Mouse (Mus musculus) G1E (cell line): ENCODE measurements around the gene Fbxo33. TPM values are rescaled to one million over a fixed set of nuclear protein-coding genes. Genes with fewer than 3 reads are reported as not detected.

Experiments
- ATAC-seq: 2 replicates; pipeline ENCODE4 v1.8.0; 2016; ENCODE audit warnings: mild to moderate bottlenecking; ENCODE audit not compliant: insufficient number of reproducible peaks, poor library complexity, low FRiP score, severe bottlenecking; ENCODE audit errors: extremely low read depth
- DNase-seq: peaks from one replicate; pipeline ENCODE4 v3.0.0; 2012; ENCODE audit warnings: low spot score
- H3K27me3 ChIP-seq: 2 replicates; pipeline ENCODE4 v1.6.1; 2012; ENCODE audit warnings: mild to moderate bottlenecking, low read length, inconsistent platforms; ENCODE audit not compliant: insufficient read depth
- H3K36me3 ChIP-seq: replicated peaks from 2 replicates; pipeline ENCODE3; 2012; ENCODE audit warnings: mild to moderate bottlenecking, inconsistent platforms
- H3K4me1 ChIP-seq: 2 replicates; pipeline ENCODE4 v1.6.1; 2012; ENCODE audit warnings: low read depth, low read length, inconsistent platforms, mixed read lengths; ENCODE audit not compliant: insufficient read depth
- H3K4me3 ChIP-seq: 2 replicates; pipeline ENCODE4 v1.5.1; 2012; ENCODE audit warnings: low read depth, mild to moderate bottlenecking, inconsistent platforms, low read length, moderate library complexity, mixed read lengths
- H3K9me3 ChIP-seq: replicated peaks from 2 replicates; pipeline ENCODE4 v1.6.1; 2012; ENCODE audit warnings: inconsistent platforms
- CTCF ChIP-seq: IDR thresholded peaks from 2 replicates; pipeline ENCODE4 v1.5.1; 2012; ENCODE audit warnings: low read depth, low read length, inconsistent platforms, mixed read lengths
- GATA1 ChIP-seq: IDR thresholded peaks from 2 replicates; pipeline ENCODE4 v1.6.1; 2012; ENCODE audit warnings: borderline replicate concordance, low read length, inconsistent platforms, mixed read lengths
- GATA2 ChIP-seq: IDR thresholded peaks from 2 replicates; pipeline ENCODE4 v1.6.1; 2012; ENCODE audit warnings: low read depth, low read length, inconsistent platforms, borderline replicate concordance
- POLR2AphosphoS5 ChIP-seq: IDR thresholded peaks from 2 replicates; pipeline ENCODE4 v1.6.1; 2012; ENCODE audit warnings: low read depth, low read length, inconsistent platforms; ENCODE audit not compliant: insufficient replicate concordance
- TAL1 ChIP-seq: conservative IDR thresholded peaks from 2 replicates; pipeline ENCODE4 v1.6.1; 2012; ENCODE audit warnings: low read depth, low read length, inconsistent platforms, mixed read lengths
- polyA plus RNA-seq: library from polyadenylated mRNA; stranded (reverse); fragments of >175 nt; gene quantifications from 2 replicates; pipeline ENCODE4 v1.2.3, GENCODE M21; 2012
- total RNA-seq, 2 experiments: library from RNA; stranded (forward) in 1 of 2; stranded (reverse) in 1 of 2; fragments of 200-1000 nt in 1 of 2; fragments of >200 nt in 1 of 2; fragmentation: Nextera tagmentation in 1 of 2; gene quantifications; 2 replicates each; pipeline ENCODE4 v1.2.3; 2014 to 2017

Gene Fbxo33
- total and polyA plus RNA-seq, 3 experiments = 6.1 to 37.4 (median 31.2) TPM

DNA sequence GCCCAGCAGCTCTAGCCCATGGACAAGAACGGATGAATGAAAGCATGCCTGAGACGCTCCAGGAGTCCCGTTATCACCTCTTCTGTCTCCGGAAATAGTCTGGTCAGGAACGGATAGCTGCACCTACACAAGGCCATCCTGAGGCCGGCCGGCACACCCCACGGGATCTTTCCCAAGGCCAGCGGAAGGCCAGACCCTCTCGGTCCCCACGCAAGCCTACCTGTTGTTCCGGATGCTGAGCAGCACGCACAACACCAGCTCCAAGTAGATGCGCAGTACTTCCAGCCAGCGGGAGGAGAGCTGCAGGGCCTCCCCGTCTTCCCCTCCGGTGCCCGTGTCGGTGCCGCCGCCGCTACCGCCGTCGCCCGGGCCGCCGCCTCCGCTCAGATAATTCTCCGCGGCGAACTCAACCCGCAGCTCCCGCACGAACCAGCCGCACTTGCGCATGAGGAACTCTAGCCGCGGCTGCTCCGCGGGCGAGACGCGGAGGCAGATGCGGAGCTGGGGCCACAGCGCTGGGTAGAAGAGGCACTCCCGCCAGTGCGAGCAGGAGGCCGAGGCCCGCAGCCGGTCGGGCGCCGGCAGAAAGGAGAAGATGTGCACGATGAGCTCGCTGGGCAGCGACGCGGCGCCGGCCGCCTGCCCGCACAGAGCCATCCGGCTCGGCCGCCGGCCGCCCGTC is 744 bp downstream of the Fbxo33 start:
- Histone ChIP-seq H3K36me3 (peaks cover 13% of the 10 kb centered on the region), H3K4me3 (peak overlapping the region; percentile 98), H3K4me1 (peaks cover 36% of the 10 kb centered on the region), H3K9me3 (no peaks in the 10 kb centered on the region), H3K27me3 (no peaks in the 10 kb centered on the region)
- peak; percentile 53 for DNase-seq
- no peak for TF ChIP-seq CTCF
- no peak for TF ChIP-seq GATA1
- TF ChIP-seq GATA2 = no peak
- TF ChIP-seq POLR2AphosphoS5 = no peak
- ATAC-seq = no peak

GRCm38 (mm10) chr12:59217331-59217730 is 2.2 kb downstream of the Fbxo33 start:
- ATAC-seq (no peak), DNase-seq (no peak)
- Histone ChIP-seq H3K27me3 (no peaks in the 10 kb centered on the region), H3K9me3 (no peaks in the 10 kb centered on the region), H3K36me3 (peaks cover 22% of the 10 kb centered on the region), H3K4me3 (peak overlapping the region; percentile 40; the same call in 1 of the 2 replicates), H3K4me1 (peaks cover 36% of the 10 kb centered on the region)
- TF ChIP-seq TAL1 (no peak), POLR2AphosphoS5 (no peak), GATA1 (no peak), GATA2 (no peak), CTCF (no peak)

DNA sequence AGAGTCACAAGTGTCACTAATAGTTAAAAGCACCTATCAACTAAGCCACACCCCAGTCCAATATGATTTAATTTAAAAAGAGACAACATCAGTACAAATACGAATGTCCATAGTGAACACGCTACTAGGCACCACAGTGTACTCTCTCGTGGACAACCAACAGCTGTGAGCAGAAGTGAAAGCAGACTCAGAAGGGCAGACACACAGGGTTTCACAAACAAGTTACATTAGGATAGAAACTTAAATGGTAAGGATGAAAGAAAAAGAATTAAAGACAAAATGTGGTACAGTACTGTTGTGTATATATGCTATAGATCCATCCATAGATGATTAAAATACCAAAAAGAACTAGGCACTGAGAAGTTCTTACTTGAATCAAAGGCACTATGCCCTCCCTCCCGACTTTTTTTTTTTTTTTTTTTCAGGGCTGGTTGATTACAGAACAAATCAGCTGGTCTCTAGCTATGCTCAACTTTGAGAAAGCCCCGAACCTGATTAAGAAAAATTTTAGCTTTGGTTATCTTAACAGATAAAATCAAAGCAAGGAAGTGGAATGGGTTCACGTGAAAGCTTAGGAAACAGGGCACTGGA is 2.8 kb downstream of the Fbxo33 start:
- 0 out of 2 replicates have a peak, but pooled peaks cover 4% of the 10 kb centered on the region for H3K9me3 ChIP-seq
- H3K27me3 ChIP-seq = no peaks in the 10 kb centered on the region
- no peak for DNase-seq
- ATAC-seq = no peak
- H3K4me1 ChIP-seq = peaks cover 36% of the 10 kb centered on the region
- peaks cover 26% of the 10 kb centered on the region for H3K36me3 ChIP-seq
- H3K4me3 ChIP-seq = no peak overlapping the region; the same call in 1 of the 2 replicates
- no peak for TF ChIP-seq POLR2AphosphoS5
- TF ChIP-seq TAL1 = no peak
- TF ChIP-seq GATA2 = no peak
- no peak for TF ChIP-seq GATA1
- no peak for TF ChIP-seq CTCF

GRCm38 (mm10) chr12:59216176-59216575 is 3.3 kb downstream of the Fbxo33 start:
- no peak for ATAC-seq
- no peak for TF ChIP-seq TAL1
- no peak for TF ChIP-seq GATA1
- no peak for TF ChIP-seq GATA2
- no peak for TF ChIP-seq CTCF
- TF ChIP-seq POLR2AphosphoS5 = no peak
- DNase-seq = no peak
- Histone ChIP-seq H3K4me3 (no peak overlapping the region), H3K36me3 (peaks cover 26% of the 10 kb centered on the region), H3K27me3 (no peaks in the 10 kb centered on the region), H3K4me1 (peaks cover 36% of the 10 kb centered on the region), H3K9me3 (0 out of 2 replicates have a peak, but pooled peaks cover 4% of the 10 kb centered on the region)

DNA sequence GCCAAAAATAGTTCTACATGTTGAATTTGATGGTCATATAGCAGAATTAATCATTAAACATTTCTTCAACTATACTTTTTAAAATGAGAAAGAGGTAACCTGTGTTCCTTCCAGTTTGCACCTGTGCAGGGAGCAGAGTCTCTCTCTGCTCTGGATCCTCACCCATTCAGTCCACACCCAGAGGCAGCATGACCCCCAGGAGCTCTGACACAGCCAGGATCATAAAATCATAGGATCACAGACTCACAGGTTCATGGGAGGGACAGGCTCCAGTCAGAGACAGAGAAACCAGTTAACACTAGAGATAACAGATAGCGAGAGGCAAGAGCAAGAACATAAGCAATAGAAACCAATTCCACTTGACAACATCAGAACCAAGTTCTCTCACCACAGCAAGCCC is 11.7 kb downstream of the Fbxo33 start:
- H3K36me3 ChIP-seq = peaks cover 29% of the 10 kb centered on the region
- no peak for TF ChIP-seq GATA1
- no peak for TF ChIP-seq GATA2
- TF ChIP-seq TAL1 = no peak
- TF ChIP-seq CTCF = no peak
- no peak for TF ChIP-seq POLR2AphosphoS5
- no peak overlapping the region for H3K4me3 ChIP-seq
- ATAC-seq = no peak
- no peaks in the 10 kb centered on the region for H3K27me3 ChIP-seq
- peaks cover 26% of the 10 kb centered on the region for H3K4me1 ChIP-seq
- DNase-seq = no peak
- 0 out of 2 replicates have a peak, but pooled peaks cover 4% of the 10 kb centered on the region for H3K9me3 ChIP-seq

DNA sequence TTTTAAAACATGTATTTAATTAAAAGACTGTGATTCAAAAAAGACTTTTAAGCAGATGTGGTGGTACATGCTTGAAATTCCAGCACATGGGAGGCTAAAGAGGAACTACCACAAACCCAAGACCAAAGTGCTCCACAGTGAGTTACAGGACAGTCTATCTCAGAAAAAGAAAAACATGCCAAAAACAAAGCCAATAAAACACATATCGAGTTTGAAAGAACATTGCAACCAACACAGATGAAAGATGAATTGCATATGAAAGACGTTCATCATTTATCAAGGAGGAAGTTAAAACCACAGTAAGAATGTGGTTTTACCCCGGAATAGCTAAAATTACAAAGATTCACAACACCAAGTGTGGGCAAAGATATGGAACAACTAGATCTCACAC is 12.5 kb downstream of the Fbxo33 start:
- no peak for TF ChIP-seq TAL1
- TF ChIP-seq CTCF = no peak
- no peak for TF ChIP-seq GATA2
- TF ChIP-seq GATA1 = no peak
- TF ChIP-seq POLR2AphosphoS5 = no peak
- DNase-seq (peak; percentile 25), ATAC-seq (peak; percentile 73)
- Histone ChIP-seq H3K36me3 (peaks cover 30% of the 10 kb centered on the region), H3K9me3 (0 out of 2 replicates have a peak, but pooled peaks cover 2% of the 10 kb centered on the region), H3K4me1 (peaks cover 26% of the 10 kb centered on the region), H3K27me3 (no peaks in the 10 kb centered on the region), H3K4me3 (no peak overlapping the region)
